Mouse (Mus musculus) cerebellum, adult (tissue): ENCODE results near the gene Apba2.

Experiments used
- ATAC-seq: cut with Nextera tagmentation; 2 replicates; pipeline ENCODE4 v1.9.2; 2017; ENCODE audit warnings: mild to moderate bottlenecking, moderate library complexity, mixed read lengths; ENCODE audit not compliant: insufficient number of reproducible peaks, low FRiP score, low TSS enrichment

Gene Apba2

DNA sequence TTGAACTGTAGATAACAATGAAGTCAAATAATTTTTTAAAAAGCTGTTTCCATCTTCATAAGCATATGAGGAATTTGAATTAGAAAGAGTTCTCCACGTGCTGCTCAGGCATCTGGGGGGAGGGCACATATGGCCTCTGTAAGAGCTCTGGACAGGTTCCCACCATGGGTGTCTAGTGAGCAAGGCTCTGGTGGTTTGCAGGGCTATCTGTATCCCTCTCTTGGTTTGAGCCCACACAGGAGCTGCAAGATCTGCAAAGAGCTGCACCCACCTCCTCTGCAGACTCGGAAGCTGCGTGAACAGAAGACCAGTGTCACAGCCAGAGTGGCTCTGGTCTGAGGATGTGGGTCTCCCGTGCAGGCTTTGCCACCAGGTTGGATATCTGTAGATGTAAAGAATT lies 78.8 kb downstream of the Apba2 start:
- no peak for ATAC-seq

- ATAC-seq = no peak
These were observed 80.9 kb downstream of the Apba2 start for GRCm38 (mm10) chr7:64582358-64582757.

DNA sequence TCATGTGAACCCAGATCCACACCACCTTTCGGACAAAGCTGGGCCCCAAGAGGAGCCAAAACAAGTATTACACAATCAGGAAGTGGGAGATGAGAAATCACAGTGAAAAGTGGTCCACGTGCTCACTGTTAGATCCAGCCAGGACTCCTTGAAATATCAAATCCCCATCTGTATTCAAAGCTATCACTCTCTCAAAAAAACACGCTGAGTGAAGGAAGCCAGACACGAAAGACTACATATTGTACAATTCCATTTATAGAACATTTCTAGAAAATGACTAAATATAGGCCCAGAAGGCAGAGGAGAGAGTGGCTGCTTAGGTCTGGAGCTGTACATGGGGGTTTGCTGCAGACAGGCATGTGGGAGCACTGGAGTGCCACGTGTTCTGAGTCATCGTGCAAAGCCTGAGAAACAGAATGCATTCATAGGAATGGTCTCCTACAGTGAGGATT lies 82.2 kb downstream of the Apba2 start:
- no peak for ATAC-seq

DNA sequence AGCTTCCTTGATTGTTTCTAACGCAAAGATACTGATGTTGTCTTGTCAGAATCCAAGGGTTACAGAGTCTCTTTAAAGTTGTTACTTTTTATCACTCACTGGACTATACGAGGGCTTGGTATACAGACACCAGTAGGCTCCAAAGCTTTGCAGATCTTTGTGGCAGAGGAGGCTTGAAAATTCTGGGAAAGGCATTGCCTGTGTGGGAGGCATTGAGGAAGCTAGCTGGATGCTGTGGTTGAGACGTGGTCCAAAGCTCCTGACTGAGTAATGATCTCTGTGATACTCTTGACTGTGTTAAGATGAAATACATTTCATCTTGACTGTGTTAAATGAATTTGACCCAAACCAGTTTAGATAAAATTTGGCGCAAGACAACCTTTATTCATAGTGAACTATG lies 84.6 kb downstream of the Apba2 start:
- ATAC-seq = no peak

- ATAC-seq = no peak
These were observed 85.1 kb downstream of the Apba2 start for GRCm38 (mm10) chr7:64586571-64586970.

DNA sequence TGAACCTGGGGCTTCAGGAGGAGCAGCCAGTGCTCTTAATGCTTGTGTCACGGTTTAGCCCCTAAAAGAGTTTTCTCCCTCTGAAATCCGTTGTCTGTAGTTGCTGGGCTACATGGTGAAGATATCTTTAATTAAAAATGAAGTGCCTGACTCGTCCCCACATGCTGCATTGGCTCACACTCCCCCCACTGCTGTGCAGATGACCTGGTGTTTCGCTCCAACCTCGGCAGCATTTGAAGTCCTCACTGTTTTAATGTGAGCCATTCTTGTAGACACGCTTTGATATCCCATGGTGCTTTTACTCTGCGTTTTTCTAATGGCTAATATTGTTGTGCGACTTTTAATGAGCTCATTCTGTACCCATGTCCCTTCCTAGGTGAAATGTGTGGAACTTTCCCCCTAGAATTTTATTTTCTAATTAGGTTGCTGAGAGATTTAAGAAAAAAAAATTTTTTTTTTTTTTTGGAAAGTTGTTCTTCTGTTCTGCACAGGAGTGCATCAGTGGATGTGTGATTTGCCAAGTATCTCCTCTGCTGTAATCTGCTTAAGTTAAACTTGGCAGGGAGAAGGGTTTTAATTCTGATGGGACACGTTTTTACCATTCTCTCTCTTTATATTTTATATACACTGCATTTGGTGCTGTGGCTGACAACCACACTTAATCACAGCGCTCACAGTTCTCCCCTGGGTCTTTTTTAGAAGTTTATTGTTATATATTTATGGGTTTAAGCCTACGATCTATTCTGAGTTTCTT lies 87.3 kb downstream of the Apba2 start:
- ATAC-seq = no peak

DNA sequence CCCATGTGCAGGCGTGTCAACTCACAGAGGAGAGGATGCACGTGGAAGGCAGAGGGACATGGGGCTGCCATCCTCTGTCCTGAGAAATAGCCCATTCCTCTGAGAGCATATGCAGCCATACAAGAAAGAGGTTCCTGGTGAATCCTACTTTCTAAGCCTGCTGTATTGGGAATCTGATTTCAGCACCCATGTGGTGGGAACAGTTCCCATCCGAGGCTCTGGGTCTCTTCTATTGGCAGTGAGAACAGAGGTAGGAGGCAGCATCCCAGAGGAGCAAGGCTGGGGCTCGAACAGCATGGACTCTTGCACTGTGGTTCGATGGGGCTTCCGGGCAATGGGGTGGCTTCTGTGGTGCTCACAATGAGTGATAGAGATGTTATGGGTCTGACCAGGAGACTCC lies 93.8 kb downstream of the Apba2 start:
- ATAC-seq = no peak

DNA sequence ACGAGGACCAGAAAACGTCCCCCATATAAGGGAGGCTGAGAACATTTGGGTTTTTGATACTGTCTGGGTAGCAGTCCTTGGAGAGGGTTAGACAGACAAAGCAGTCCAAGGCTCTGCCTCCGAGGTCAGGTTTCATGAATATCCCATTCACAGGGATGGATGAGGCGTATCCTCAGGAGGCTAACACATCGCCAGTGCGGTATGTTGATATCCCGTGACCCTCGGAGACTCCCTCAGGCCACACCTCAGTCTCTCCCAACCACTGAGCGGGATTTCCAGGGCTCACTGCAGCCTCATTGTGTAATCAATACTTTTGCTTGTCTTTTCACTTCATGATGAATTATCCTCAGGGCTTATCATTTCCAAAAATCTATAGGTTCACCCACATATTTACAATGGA lies 95.1 kb downstream of the Apba2 start:
- no peak for ATAC-seq

DNA sequence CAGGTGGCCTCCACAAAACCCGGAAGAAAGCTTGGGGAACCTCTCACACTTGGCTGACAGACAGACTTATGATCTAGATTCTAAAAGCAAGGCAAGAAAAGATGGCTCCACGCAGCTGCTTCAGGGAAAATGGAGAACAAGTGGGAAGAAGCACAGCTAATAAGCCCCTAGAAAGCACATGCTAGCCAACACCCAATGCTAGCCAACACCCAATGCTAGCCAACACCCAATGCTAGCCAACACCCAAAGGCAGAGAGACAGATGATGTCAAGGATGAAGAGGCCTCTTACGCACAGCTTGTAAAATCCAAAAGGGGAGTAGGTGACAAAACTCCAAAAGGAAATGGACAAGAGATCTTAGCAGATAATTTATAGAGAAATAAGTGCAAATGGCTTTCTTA lies 108.4 kb downstream of the Apba2 start:
- ATAC-seq = no peak

GRCm38 (mm10) chr7:64610875-64611274 lies 109.4 kb downstream of the Apba2 start:
- no peak for ATAC-seq

- no peak for ATAC-seq
These were observed 117.8 kb downstream of the Apba2 start for GRCm38 (mm10) chr7:64619261-64619660.

- no peak for ATAC-seq
These were observed 125.0 kb downstream of the Apba2 start for GRCm38 (mm10) chr7:64626494-64626893.

DNA sequence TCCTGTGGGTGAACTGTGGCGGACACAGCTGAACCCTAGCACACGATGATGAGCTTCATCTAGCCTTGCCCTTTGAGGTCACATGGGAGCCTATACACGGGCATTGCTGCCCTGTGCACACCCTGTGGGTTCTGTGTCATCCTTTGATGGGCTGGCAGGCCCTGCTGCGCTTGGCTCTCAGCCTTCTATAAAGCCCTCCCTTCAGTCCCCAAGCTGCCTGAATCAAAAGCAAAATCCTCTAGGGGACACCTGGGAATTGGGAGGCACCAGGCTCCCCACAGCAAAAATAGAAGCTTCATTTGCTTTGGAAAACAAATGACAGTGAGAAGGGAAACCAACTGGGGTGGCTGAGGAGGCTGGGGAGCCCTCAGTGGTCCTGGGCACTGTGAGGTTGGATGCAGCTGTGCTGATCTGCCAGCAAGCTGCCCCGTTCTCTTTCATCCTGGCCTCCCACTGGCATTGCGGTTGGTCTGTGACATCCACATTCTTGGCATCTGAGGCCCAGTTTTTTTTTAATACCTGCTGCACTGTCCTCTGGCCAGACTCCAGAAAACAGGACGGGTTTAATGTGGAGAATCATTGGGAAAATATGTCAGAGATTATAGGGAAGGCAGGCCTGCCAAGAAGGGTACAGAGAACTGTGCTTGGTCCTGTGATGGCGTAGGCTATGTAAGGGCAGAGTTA lies 126.6 kb downstream of the Apba2 start:
- peak; percentile 16; the same call in 1 of the 2 replicates for ATAC-seq

- ATAC-seq = no peak
These were observed 129.2 kb downstream of the Apba2 start for GRCm38 (mm10) chr7:64630697-64631096.

DNA sequence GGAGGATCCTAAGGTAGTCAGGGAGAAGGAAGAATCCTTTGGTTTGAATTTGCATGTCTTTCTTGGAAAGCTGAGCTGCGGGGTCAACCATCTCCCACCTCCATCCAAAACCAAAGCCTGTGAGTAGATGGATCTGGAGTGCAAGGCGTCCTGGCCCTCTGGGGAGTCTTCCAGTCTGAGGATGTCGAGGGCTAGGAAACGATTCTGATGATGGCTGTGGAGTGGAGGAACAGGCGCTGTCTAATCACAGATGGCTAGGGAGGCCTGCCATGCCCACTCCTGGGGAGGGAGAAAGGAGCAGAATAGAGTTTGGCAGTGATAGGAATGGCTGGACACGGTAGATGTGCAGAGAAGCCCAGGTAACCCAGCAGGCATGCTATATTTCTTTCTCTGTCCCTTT lies 129.6 kb downstream of the Apba2 start:
- ATAC-seq = peak; percentile 75

- ATAC-seq = no peak
These were observed 130.4 kb downstream of the Apba2 start for GRCm38 (mm10) chr7:64631781-64632351.

GRCm38 (mm10) chr7:64633182-64633581 lies 131.7 kb downstream of the Apba2 start:
- no peak for ATAC-seq

DNA sequence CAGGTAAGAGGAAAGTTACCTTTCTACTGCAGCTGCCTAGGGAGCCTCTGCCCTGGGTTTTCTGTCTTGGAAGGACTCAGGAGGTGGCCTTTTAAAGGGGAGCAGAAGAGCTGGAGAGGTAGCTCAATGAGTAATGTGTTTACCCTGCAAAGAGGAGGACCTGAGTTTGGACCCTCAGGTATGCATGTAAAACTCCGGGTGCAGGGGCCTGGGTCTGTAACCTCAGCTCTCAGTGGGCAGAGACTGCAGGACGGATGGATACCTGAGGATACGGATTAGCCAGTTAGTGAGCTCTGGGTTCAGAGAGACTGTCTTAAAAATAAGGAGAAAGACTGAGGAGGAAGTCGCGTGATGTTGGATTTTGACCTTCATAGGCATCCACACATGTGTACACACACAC lies 132.4 kb downstream of the Apba2 start:
- ATAC-seq = no peak

DNA sequence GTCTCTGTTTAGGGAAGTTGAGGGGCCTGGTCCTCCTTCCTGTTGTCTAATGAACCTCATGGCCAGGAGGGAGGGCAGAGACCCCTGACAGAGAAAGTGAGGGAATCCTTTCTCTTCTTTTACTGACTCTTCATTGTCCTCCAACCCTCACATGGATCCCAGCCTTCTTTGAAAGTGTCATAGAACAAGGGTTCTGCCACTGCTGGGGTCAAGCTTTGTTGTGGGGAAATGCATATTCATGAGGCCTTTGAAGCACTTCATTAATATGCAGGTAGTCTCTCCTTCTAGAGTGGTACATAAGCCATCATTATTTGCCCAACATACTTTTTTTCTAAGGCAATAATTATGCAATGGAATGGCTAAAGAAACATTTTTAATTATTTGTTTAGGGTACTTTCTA lies 133.0 kb downstream of the Apba2 start:
- ATAC-seq = no peak

- ATAC-seq = no peak
These were observed 137.4 kb downstream of the Apba2 start for GRCm38 (mm10) chr7:64638922-64639321.

- ATAC-seq = peak; percentile 78
These were observed 139.1 kb downstream of the Apba2 start for GRCm38 (mm10) chr7:64640651-64641050.

DNA sequence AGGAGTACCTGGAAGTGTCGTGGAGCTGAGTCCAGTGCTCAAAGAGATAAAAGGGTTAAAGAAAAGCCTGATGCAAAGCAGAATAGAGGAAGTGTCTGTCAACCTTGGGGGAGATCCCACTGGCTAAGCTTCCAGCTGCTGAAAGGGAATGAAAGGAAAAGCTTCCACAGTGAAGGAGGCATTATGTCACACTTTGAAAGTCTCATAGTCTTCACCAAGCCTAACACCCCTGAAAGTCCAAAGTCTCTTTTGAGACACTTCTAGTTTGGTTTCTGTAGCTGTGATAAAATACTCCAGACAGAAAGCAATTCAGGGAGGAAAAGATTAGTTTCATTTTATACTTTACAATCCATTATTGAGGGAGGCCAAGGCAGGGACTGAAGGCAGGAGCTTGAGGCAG lies 141.4 kb downstream of the Apba2 start:
- no peak for ATAC-seq
